8 mouse cellular contexts compared by ENCODE assay signal in the genomic region with DNA sequence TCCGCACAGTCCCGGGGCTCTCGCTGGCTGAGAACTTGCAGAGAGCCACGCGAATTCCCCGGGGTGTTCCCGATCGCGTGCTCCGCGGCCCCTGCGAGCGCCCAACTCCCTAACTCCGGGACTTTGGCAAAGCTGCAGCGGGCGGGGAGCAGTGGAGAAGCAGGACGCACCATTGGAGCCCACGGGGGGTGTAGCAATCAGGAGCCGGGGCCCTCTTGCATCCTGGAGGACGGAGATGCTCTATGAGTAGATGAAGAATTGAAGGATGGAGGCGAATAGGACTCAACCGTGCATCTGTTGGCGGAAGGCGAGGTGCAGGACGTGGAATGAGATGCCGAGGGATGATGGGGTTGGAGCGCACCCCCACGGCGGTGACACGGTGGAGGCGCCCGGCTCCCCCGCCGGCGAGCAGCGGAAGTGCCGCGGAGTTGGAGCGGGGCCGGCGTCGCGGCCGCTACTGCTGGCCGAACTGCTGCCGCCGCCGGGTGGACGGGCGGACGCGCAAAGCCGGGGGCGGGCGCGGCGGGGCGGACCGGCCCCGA. TPM values are rescaled to one million over a fixed set of nuclear protein-coding genes. Genes with fewer than 3 reads are reported as not detected.
DNase-seq lines count a peak whose midpoint lies in the region; ATAC-seq and TF ChIP-seq lines count a peak whose summit lies in the region.

TSS of gene Galnt10 (plus strand) at position 425 of the 542 bp plus-strand sequence.

- H3K9ac ChIP-seq in embryonic facial prominence, embryonic 14.5 days (ENCODE audit: low read depth, low read length) = peak within 1 kb of the TSS; percentile 86
- peak within 1 kb of the TSS; percentile 92 for H3K9ac ChIP-seq in heart, adult 2 months (ENCODE audit: low read depth, low read length)
- peak within 1 kb of the TSS; percentile 85 for H3K9ac ChIP-seq in limb, embryonic 12.5 days (replicated peaks)
- H3K9ac ChIP-seq in midbrain, embryonic 14.5 days (replicated peaks; ENCODE audit: low read length) = peak within 1 kb of the TSS; percentile 72

- H3K79me2 ChIP-seq in heart, adult 2 months (replicated peaks; ENCODE audit: control insufficient read depth, insufficient read depth, low read length) = no peaks in the 10 kb centered on the region

- no peaks in the 10 kb centered on the region for H3K36me3 ChIP-seq in embryonic facial prominence, embryonic 14.5 days (ENCODE audit: control insufficient read depth, insufficient read depth, low read length)
- H3K36me3 ChIP-seq in heart, adult 2 months (ENCODE audit: control insufficient read depth, insufficient read depth, low read length) = no peaks in the 10 kb centered on the region
- no peaks in the 10 kb centered on the region for H3K36me3 ChIP-seq in kidney, adult 2 months (ENCODE audit: control insufficient read depth, insufficient read depth, low read length)
- no peaks in the 10 kb centered on the region for H3K36me3 ChIP-seq in limb, embryonic 12.5 days
- H3K36me3 ChIP-seq in midbrain, embryonic 14.5 days (ENCODE audit: control insufficient read depth, insufficient read depth, low read length) = no peaks in the 10 kb centered on the region

- DNase-seq in 3134 (ENCODE audit: extremely low read depth, insufficient read length, low spot score) = peak; percentile 91
- DNase-seq in adrenal gland, postnatal 4 days (ENCODE audit: low spot score in 2 of 2) = peak; percentile 70 to 75
- peak; percentile 94 for DNase-seq in embryonic facial prominence, embryonic 14.5 days (ENCODE audit: low spot score)
- peak; percentile 93 to 94 for DNase-seq in heart, adult 2 months
- DNase-seq in kidney, adult 2 months = peak; percentile 92
- peak; percentile 93 for DNase-seq in midbrain, embryonic 14.5 days
- peak; percentile 85 for DNase-seq in spleen, adult 12 weeks (ENCODE audit: low spot score)

- TF ChIP-seq POLR2A in heart, adult 2 months (IDR thresholded peaks at IDR 0.05; ENCODE audit: insufficient read depth, low read depth, low read length) = peak; percentile 72; the same call in 1 of the 2 replicates
- TF ChIP-seq POLR2A in kidney, adult 2 months (IDR thresholded peaks at IDR 0.05; ENCODE audit: low read depth, low read length) = peak; percentile 46

- peak within 1 kb of the TSS; percentile 69 for H3K27ac ChIP-seq in embryonic facial prominence, embryonic 14.5 days (replicated peaks; ENCODE audit: low read depth, low read length)
- H3K27ac ChIP-seq in heart, adult 2 months = peak within 1 kb of the TSS; percentile 98
- H3K27ac ChIP-seq in kidney, adult 2 months (ENCODE audit: insufficient read depth, low read depth, low read length) = peak within 1 kb of the TSS; percentile 56
- H3K27ac ChIP-seq in limb, embryonic 12.5 days = peak within 1 kb of the TSS; percentile 66
- H3K27ac ChIP-seq in midbrain, embryonic 14.5 days (replicated peaks; ENCODE audit: low read depth, low read length) = peak within 1 kb of the TSS; percentile 82

- TF ChIP-seq CTCF in heart, adult 2 months (IDR thresholded peaks at IDR 0.05) = peak; percentile 85
- TF ChIP-seq CTCF in kidney, adult 2 months (conservative IDR thresholded peaks at IDR 0.05; ENCODE audit: insufficient read depth, insufficient read length, low read depth, low read length) = peak; percentile 30; the same call in 1 of the 2 replicates

- H3K27me3 ChIP-seq in embryonic facial prominence, embryonic 14.5 days (replicated peaks; ENCODE audit: control insufficient read depth, insufficient read depth, low read length) = no peaks in the 10 kb centered on the region
- no peaks in the 10 kb centered on the region for H3K27me3 ChIP-seq in heart, adult 2 months (ENCODE audit: control insufficient read depth, insufficient read depth, low read length)
- no peaks in the 10 kb centered on the region for H3K27me3 ChIP-seq in kidney, adult 2 months (replicated peaks; ENCODE audit: control insufficient read depth, insufficient read depth, low read length)
- no peaks in the 10 kb centered on the region; the same call in 1 of the 2 replicates for H3K27me3 ChIP-seq in limb, embryonic 12.5 days
- H3K27me3 ChIP-seq in midbrain, embryonic 14.5 days (ENCODE audit: control insufficient read depth, insufficient read depth, low read length) = no peaks in the 10 kb centered on the region; the same call in 1 of the 2 replicates

- H3K4me1 ChIP-seq in embryonic facial prominence, embryonic 14.5 days (ENCODE audit: control insufficient read depth, insufficient read depth, low read length) = peaks cover 28% of the 10 kb centered on the region
- peaks cover 1% of the 10 kb centered on the region; the same call in 1 of the 2 replicates for H3K4me1 ChIP-seq in heart, adult 2 months (ENCODE audit: control insufficient read depth, insufficient read depth, low read length)
- no peaks in the 10 kb centered on the region for H3K4me1 ChIP-seq in kidney, adult 2 months (ENCODE audit: control insufficient read depth, insufficient read depth, low read length)
- H3K4me1 ChIP-seq in limb, embryonic 12.5 days (replicated peaks) = peaks cover 43% of the 10 kb centered on the region
- H3K4me1 ChIP-seq in midbrain, embryonic 14.5 days (ENCODE audit: control insufficient read depth, insufficient read depth, low read length) = peaks cover 15% of the 10 kb centered on the region

- H3K4me2 ChIP-seq in embryonic facial prominence, embryonic 14.5 days (ENCODE audit: low read depth, low read length) = peak within 1 kb of the TSS; percentile 84
- H3K4me2 ChIP-seq in limb, embryonic 12.5 days = peak within 1 kb of the TSS; percentile 93
- peak within 1 kb of the TSS; percentile 97 for H3K4me2 ChIP-seq in midbrain, embryonic 14.5 days (ENCODE audit: low read length)

- peak; percentile 92 for ATAC-seq in embryonic facial prominence, embryonic 14.5 days (ENCODE audit: low read depth)
- ATAC-seq in limb, embryonic 12.5 days (ENCODE audit: insufficient number of reproducible peaks, insufficient read depth, low FRiP score, low TSS enrichment, low read depth) = peak; percentile 69
- ATAC-seq in midbrain, embryonic 14.5 days (ENCODE audit: low FRiP score, low TSS enrichment) = peak; percentile 90

- peak within 1 kb of the TSS; percentile 77 for H3K4me3 ChIP-seq in embryonic facial prominence, embryonic 14.5 days (ENCODE audit: low read depth, low read length)
- H3K4me3 ChIP-seq in heart, adult 2 months = peak within 1 kb of the TSS; percentile 75
- peak within 1 kb of the TSS; percentile 73 for H3K4me3 ChIP-seq in kidney, adult 2 months (ENCODE audit: insufficient read depth, low read depth, low read length)
- H3K4me3 ChIP-seq in limb, embryonic 12.5 days (replicated peaks) = peak within 1 kb of the TSS; percentile 81
- peak within 1 kb of the TSS; percentile 74 for H3K4me3 ChIP-seq in midbrain, embryonic 14.5 days (replicated peaks; ENCODE audit: low read depth, low read length)

- H3K9me3 ChIP-seq in embryonic facial prominence, embryonic 14.5 days (ENCODE audit: control insufficient read depth, low read length) = no peaks in the 10 kb centered on the region
- no peaks in the 10 kb centered on the region for H3K9me3 ChIP-seq in limb, embryonic 12.5 days
- no peaks in the 10 kb centered on the region for H3K9me3 ChIP-seq in midbrain, embryonic 14.5 days (ENCODE audit: control insufficient read depth, low read length)

- intact Hi-C loops in heart, adult 2 months (cut with DNase I) = loop anchor here (1.0 to 5.0 kb wide), 4 partner anchors 30 to 127 kb away; partner anchors contain the start of genes Fam114a2 and Mfap3

- no peak for TF ChIP-seq EP300 in heart, adult 2 months (IDR thresholded peaks at IDR 0.05; ENCODE audit: insufficient read depth, low read depth, low read length)

- WGBS in embryonic facial prominence, embryonic 14.5 days = 0% methylated on average over 27 of the region's 60 CpGs
- under 1% methylated on average over 58 of the region's 60 CpGs for WGBS in heart, adult 2 months
- WGBS in kidney, adult 2 months = under 1% methylated on average over 60 of the region's 60 CpGs
- under 1% methylated on average over 52 of the region's 60 CpGs for WGBS in limb, embryonic 12.5 days
- under 1% methylated on average over 60 of the region's 60 CpGs for WGBS in midbrain, embryonic 14.5 days

RNA-seq across cellular contexts. Expression of gene Galnt10, which starts in this region (rescaled TPM):
- total RNA-seq in adrenal gland, postnatal 4 days (2021) = 10 to 100 TPM; 44.5 to 46.2 TPM
- 19.7 and 22.5 TPM in 2 replicates for polyA plus RNA-seq in embryonic facial prominence, embryonic 14.5 days (2014; fragmentation: Nextera tagmentation; extraction: Ambion mirVana)
- 1 to 10 TPM; 5.6 to 8.7 TPM for total RNA-seq in heart, adult 2 months (2021)
- 5.2 and 5.5 TPM in 2 replicates for polyA plus RNA-seq in heart, adult 2 months (2012; rRNA removed)
- 10.5 and 11.1 TPM in 2 replicates for polyA plus RNA-seq in kidney, adult 2 months (2012; rRNA removed)
- polyA plus RNA-seq in limb, embryonic 12.5 days (2016; fragmentation: Nextera tagmentation; extraction: Ambion mirVana) = 31.4 and 35.0 TPM in 2 replicates
- 10.1 and 11.6 TPM in 2 replicates for polyA plus RNA-seq in midbrain, embryonic 14.5 days (2014; fragmentation: Nextera tagmentation; extraction: Ambion mirVana)

Comparison
In these comparisons a context has a peak if more than half of its experiments do, and no peak if none do; other contexts are left out.
1. Peak in every context shown above with its lines: DNase-seq, ATAC-seq, H3K4me3 ChIP-seq and H3K27ac ChIP-seq.
2. RNA of gene Galnt10 (total RNA-seq): 44.5 to 46.2 TPM in adrenal gland, postnatal 4 days; 5.6 to 8.7 TPM in heart, adult 2 months; every median in the first group is over 4 times any median in the second.